Mouse (Mus musculus) MEL (cell line): ENCODE measurements around the gene Nmrk1.
A peak's percentile ranks its signal among the peaks of the same experiment; 100 is the strongest.

Source experiments
- CTCF ChIP-seq, 3 experiments: IDR thresholded peaks in 2 of 3; conservative IDR thresholded peaks in 1 of 3; 2 replicates each; pipeline ENCODE4 v1.5.1; 2011 to 2012; ENCODE audit warnings: low read length in 3 of 3, low read depth in 2 of 3, mild to moderate bottlenecking in 2 of 3, improper control_type of control experiment in 1 of 3, inconsistent platforms in 1 of 3, mixed read lengths in 1 of 3, moderate library complexity in 1 of 3; ENCODE audit not compliant: control insufficient read depth in 1 of 3, insufficient read depth in 1 of 3, poor library complexity in 1 of 3, severe bottlenecking in 1 of 3
- JUND ChIP-seq: IDR thresholded peaks from 2 replicates; pipeline ENCODE4 v1.6.1; 2011; ENCODE audit warnings: low read depth, mild to moderate bottlenecking, improper control_type of control experiment, low read length
- MAFK ChIP-seq: IDR thresholded peaks from 2 replicates; pipeline ENCODE4 v1.6.1; 2011; ENCODE audit warnings: low read depth, mild to moderate bottlenecking, low read length, improper control_type of control experiment, borderline replicate concordance
- POLR2A ChIP-seq, 2 experiments: IDR thresholded peaks; 2 replicates each; pipeline ENCODE4 v1.6.1; 2011 to 2012; ENCODE audit warnings: low read length in 2 of 2, mild to moderate bottlenecking in 2 of 2, control low read depth in 1 of 2, improper control_type of control experiment in 1 of 2, low read depth in 1 of 2, moderate library complexity in 1 of 2; ENCODE audit not compliant: control insufficient read depth in 1 of 2, insufficient read depth in 1 of 2, poor library complexity in 1 of 2
- SMC3 ChIP-seq: IDR thresholded peaks from 2 replicates; pipeline ENCODE4 v1.6.1; 2011; ENCODE audit warnings: low read depth, low read length, improper control_type of control experiment
- TAL1 ChIP-seq: IDR thresholded peaks from 2 replicates; pipeline ENCODE4 v1.6.1; 2012; ENCODE audit warnings: mild to moderate bottlenecking, inconsistent platforms, low read length, moderate library complexity, mixed read lengths
- ZC3H11A ChIP-seq: IDR thresholded peaks from 2 replicates; pipeline ENCODE4 v1.6.1; 2012; ENCODE audit warnings: low read depth, mild to moderate bottlenecking, inconsistent platforms, low read length, improper control_type of control experiment
- ZKSCAN1 ChIP-seq: IDR thresholded peaks from 2 replicates; pipeline ENCODE4 v1.6.1; 2012; ENCODE audit warnings: low read depth, mild to moderate bottlenecking, inconsistent platforms, low read length, improper control_type of control experiment, moderate library complexity

DNA sequence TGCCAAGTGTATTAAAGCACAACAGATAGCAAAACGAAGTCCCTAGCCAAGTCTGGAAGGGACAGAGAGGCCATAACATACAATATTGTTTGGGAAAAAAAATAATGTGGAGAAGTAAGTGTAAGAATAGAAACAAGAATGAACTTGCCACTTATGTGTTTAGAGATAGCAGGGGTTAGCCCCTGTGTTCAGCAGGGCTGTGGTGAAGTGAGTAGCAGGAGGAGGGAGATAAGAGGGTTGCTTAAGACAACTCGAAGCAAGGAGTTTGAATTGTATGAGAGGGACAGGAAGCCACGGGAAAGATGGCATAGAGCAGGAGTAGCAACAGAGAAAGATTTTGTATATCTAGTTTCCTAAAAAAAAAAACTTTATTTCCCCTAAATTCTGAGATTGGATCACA, 60.4 kb downstream of the Nmrk1 start:
- TF ChIP-seq ZKSCAN1 = no peak
- no peak for TF ChIP-seq CTCF (IDR thresholded peaks at IDR 0.05 in 2 of 3, conservative IDR thresholded peaks at IDR 0.05 in 1 of 3; ENCODE audit: control insufficient read depth in 1 of 3, insufficient read depth in 1 of 3, low read depth in 2 of 3, low read length in 3 of 3, poor library complexity in 1 of 3, severe bottlenecking in 1 of 3)
- peak; percentile 79 for TF ChIP-seq TAL1
- TF ChIP-seq SMC3 = no peak
- no peak for TF ChIP-seq ZC3H11A
- no peak for TF ChIP-seq MAFK
- no peak for TF ChIP-seq JUND
- no peak for TF ChIP-seq POLR2A (IDR thresholded peaks at IDR 0.05; ENCODE audit: control insufficient read depth in 1 of 2, insufficient read depth in 1 of 2, low read depth in 1 of 2, low read length in 2 of 2, poor library complexity in 1 of 2)
